Mouse (Mus musculus) kidney, adult 18-20 months (tissue): Measurements from ENCODE around the gene Dysf.

ENCODE experiments used
- DNase-seq: peaks from one replicate; pipeline ENCODE4 v3.0.0; 2021

The Dysf gene

GRCm38 (mm10) chr6:84168571-84168970, 160.2 kb downstream of the Dysf start:
- DNase-seq = no peak

- DNase-seq = no peak
These were observed 165.2 kb downstream of the Dysf start for GRCm38 (mm10) chr6:84173626-84174025.

- no peak for DNase-seq
These were observed 170.5 kb downstream of the Dysf start for GRCm38 (mm10) chr6:84178776-84179405.

GRCm38 (mm10) chr6:84181452-84181851, 173.1 kb downstream of the Dysf start:
- DNase-seq = peak; percentile 71

GRCm38 (mm10) chr6:84191656-84192250, 183.4 kb downstream of the Dysf start:
- DNase-seq = no peak

- DNase-seq = no peak
These were observed 188.1 kb downstream of the Dysf start for GRCm38 (mm10) chr6:84196511-84196910.

GRCm38 (mm10) chr6:84197811-84198213, 189.4 kb downstream of the Dysf start:
- DNase-seq = no peak

GRCm38 (mm10) chr6:84201721-84202490, 193.5 kb downstream of the Dysf start:
- no peak for DNase-seq

GRCm38 (mm10) chr6:84205611-84206010, 197.2 kb downstream of the Dysf start:
- no peak for DNase-seq

GRCm38 (mm10) chr6:84208589-84208988, 200.2 kb downstream of the Dysf start:
- DNase-seq = no peak

- DNase-seq = no peak
These were observed 201.5 kb downstream of the Dysf start for GRCm38 (mm10) chr6:84209736-84210434.

- no peak for DNase-seq
These were observed 203.1 kb downstream of the Dysf start for GRCm38 (mm10) chr6:84211473-84211872.

- DNase-seq = peak; percentile 47
These were observed 204.7 kb downstream of the Dysf start for GRCm38 (mm10) chr6:84213101-84213500.

- no peak for DNase-seq
These were observed 209.0 kb downstream of the Dysf start for GRCm38 (mm10) chr6:84217216-84217933.

- DNase-seq = no peak
These were observed 210.7 kb downstream of the Dysf start for GRCm38 (mm10) chr6:84219119-84219518.

GRCm38 (mm10) chr6:84224861-84225260, 216.5 kb downstream of the Dysf start:
- peak; percentile 72 for DNase-seq

GRCm38 (mm10) chr6:84225587-84225986, 217.2 kb downstream of the Dysf start:
- DNase-seq = peak; percentile 62

GRCm38 (mm10) chr6:84228196-84228595, 219.8 kb downstream of the Dysf start:
- peak; percentile 45 for DNase-seq

- DNase-seq = no peak
These were observed 220.4 kb downstream of the Dysf start for GRCm38 (mm10) chr6:84228786-84229185.

- DNase-seq = no peak
These were observed 221.3 kb downstream of the Dysf start for GRCm38 (mm10) chr6:84229739-84230138.

- DNase-seq = no peak
These were observed 222.7 kb downstream of the Dysf start for GRCm38 (mm10) chr6:84231108-84231507.

GRCm38 (mm10) chr6:84232063-84232760, 223.8 kb downstream of the Dysf start:
- no peak for DNase-seq
